Mouse (Mus musculus): ENCODE results near the gene Cd300a. TPM values are rescaled to one million over a fixed set of nuclear protein-coding genes. Genes with fewer than 3 reads are reported as not detected.
A peak's percentile ranks its signal among the peaks of the same experiment; 100 is the strongest.

Gene Cd300a
- polyA plus RNA-seq, 1 experiment from 2014 or later, result 1.5 TPM

GRCm38 (mm10) chr11:114863918-114864420 lies 25.9 kb upstream of the Cd300a start:
- Histone ChIP-seq H3K36me3 (ENCODE audit: insufficient read depth, low read length) (peaks cover 15% of the 10 kb centered on the region), H3K4me1 (replicated peaks; ENCODE audit: insufficient read depth, low read length) (peaks cover 28% of the 10 kb centered on the region), H3K27ac (no peak overlapping the region), H3K9me3 (replicated peaks; ENCODE audit: low read length) (no peaks in the 10 kb centered on the region), H3K4me3 (replicated peaks; ENCODE audit: low read depth, low read length) (no peak overlapping the region), H3K27me3 (ENCODE audit: insufficient read depth, low read length) (no peaks in the 10 kb centered on the region), H3K4me2 (ENCODE audit: low read length) (no peak overlapping the region), H3K9ac (ENCODE audit: low read depth, low read length) (no peak overlapping the region)
- DNase-seq (ENCODE audit: low spot score), result no peak
- no peak for ATAC-seq (replicated peaks; ENCODE audit: low FRiP score, low read depth)
- TF ChIP-seq CTCF (IDR thresholded peaks at IDR 0.05; ENCODE audit: low read depth), result no peak
- WGBS, result 91% methylated on average over 21 of the region's 21 CpGs

- Histone ChIP-seq H3K4me2 (ENCODE audit: low read length) (no peak overlapping the region), H3K27ac (peak overlapping the region; percentile 80), H3K4me3 (replicated peaks; ENCODE audit: low read depth, low read length) (no peak overlapping the region), H3K27me3 (ENCODE audit: insufficient read depth, low read length) (no peaks in the 10 kb centered on the region), H3K9ac (ENCODE audit: low read depth, low read length) (no peak overlapping the region), H3K36me3 (ENCODE audit: insufficient read depth, low read length) (peaks cover 29% of the 10 kb centered on the region), H3K4me1 (replicated peaks; ENCODE audit: insufficient read depth, low read length) (peaks cover 28% of the 10 kb centered on the region), H3K9me3 (replicated peaks; ENCODE audit: low read length) (no peaks in the 10 kb centered on the region)
- ATAC-seq (replicated peaks; ENCODE audit: low FRiP score, low read depth) (no peak), DNase-seq (ENCODE audit: low spot score) (no peak)
- WGBS, result 52% methylated on average over 5 of the region's 5 CpGs
- TF ChIP-seq CTCF (IDR thresholded peaks at IDR 0.05; ENCODE audit: low read depth), result no peak
Measured at GRCm38 (mm10) chr11:114865999-114866398, 23.8 kb upstream of the Cd300a start.

GRCm38 (mm10) chr11:114866486-114867360 lies 23.1 kb upstream of the Cd300a start:
- Histone ChIP-seq H3K4me2 (ENCODE audit: low read length) (peak overlapping the region; percentile 13; the same call in 1 of the 2 replicates), H3K27me3 (ENCODE audit: insufficient read depth, low read length) (no peaks in the 10 kb centered on the region), H3K4me3 (replicated peaks; ENCODE audit: low read depth, low read length) (no peak overlapping the region), H3K27ac (peak overlapping the region; percentile 80), H3K36me3 (ENCODE audit: insufficient read depth, low read length) (peaks cover 34% of the 10 kb centered on the region), H3K9ac (ENCODE audit: low read depth, low read length) (peak overlapping the region; percentile 43; the same call in 1 of the 2 replicates), H3K4me1 (replicated peaks; ENCODE audit: insufficient read depth, low read length) (peaks cover 28% of the 10 kb centered on the region), H3K9me3 (replicated peaks; ENCODE audit: low read length) (no peaks in the 10 kb centered on the region)
- WGBS, result 11% methylated on average over 10 of the region's 10 CpGs
- DNase-seq (ENCODE audit: low spot score) (peak; percentile 69), ATAC-seq (replicated peaks; ENCODE audit: low FRiP score, low read depth) (peak; percentile 40)
- TF ChIP-seq CTCF (IDR thresholded peaks at IDR 0.05; ENCODE audit: low read depth), result no peak

- ATAC-seq (replicated peaks; ENCODE audit: low FRiP score, low read depth) (peak; percentile 4; the same call in 1 of the 2 replicates), DNase-seq (ENCODE audit: low spot score) (no peak)
- Histone ChIP-seq H3K9me3 (replicated peaks; ENCODE audit: low read length) (no peaks in the 10 kb centered on the region), H3K4me1 (replicated peaks; ENCODE audit: insufficient read depth, low read length) (peaks cover 30% of the 10 kb centered on the region), H3K36me3 (ENCODE audit: insufficient read depth, low read length) (peaks cover 35% of the 10 kb centered on the region), H3K27me3 (ENCODE audit: insufficient read depth, low read length) (no peaks in the 10 kb centered on the region), H3K4me3 (replicated peaks; ENCODE audit: low read depth, low read length) (no peak overlapping the region), H3K4me2 (ENCODE audit: low read length) (peak overlapping the region; percentile 13; the same call in 1 of the 2 replicates), H3K27ac (peak overlapping the region; percentile 80), H3K9ac (ENCODE audit: low read depth, low read length) (peak overlapping the region; percentile 43; the same call in 1 of the 2 replicates)
- no peak for TF ChIP-seq CTCF (IDR thresholded peaks at IDR 0.05; ENCODE audit: low read depth)
- 32% methylated on average over 11 of the region's 11 CpGs for WGBS
Measured at GRCm38 (mm10) chr11:114867361-114868235, 22.2 kb upstream of the Cd300a start.

- H3K9me3 ChIP-seq (replicated peaks; ENCODE audit: low read length), result no peaks in the 10 kb centered on the region
- peaks cover 35% of the 10 kb centered on the region for H3K36me3 ChIP-seq (ENCODE audit: insufficient read depth, low read length)
- H3K9ac ChIP-seq (ENCODE audit: low read depth, low read length), result no peak overlapping the region
- peak; percentile 21; the same call in 1 of the 2 replicates for TF ChIP-seq CTCF (IDR thresholded peaks at IDR 0.05; ENCODE audit: low read depth)
- no peak overlapping the region for H3K4me3 ChIP-seq (replicated peaks; ENCODE audit: low read depth, low read length)
- H3K27me3 ChIP-seq (ENCODE audit: insufficient read depth, low read length), result no peaks in the 10 kb centered on the region
- DNase-seq (ENCODE audit: low spot score), result no peak
- ATAC-seq (replicated peaks; ENCODE audit: low FRiP score, low read depth), result no peak
- peaks cover 37% of the 10 kb centered on the region for H3K4me1 ChIP-seq (replicated peaks; ENCODE audit: insufficient read depth, low read length)
- peak overlapping the region; percentile 80; the same call in 1 of the 2 replicates for H3K27ac ChIP-seq
- WGBS, result 82% methylated on average over 12 of the region's 12 CpGs
- no peak overlapping the region for H3K4me2 ChIP-seq (ENCODE audit: low read length)
Measured at GRCm38 (mm10) chr11:114868280-114868679, 21.6 kb upstream of the Cd300a start.

- H3K4me1 ChIP-seq (replicated peaks; ENCODE audit: insufficient read depth, low read length), result peaks cover 51% of the 10 kb centered on the region
- no peaks in the 10 kb centered on the region for H3K9me3 ChIP-seq (replicated peaks; ENCODE audit: low read length)
- no peaks in the 10 kb centered on the region for H3K27me3 ChIP-seq (ENCODE audit: insufficient read depth, low read length)
- peak overlapping the region; percentile 11; the same call in 1 of the 2 replicates for H3K27ac ChIP-seq
- H3K4me3 ChIP-seq (replicated peaks; ENCODE audit: low read depth, low read length), result no peak overlapping the region
- WGBS, result 89% methylated on average over 1 of the region's 1 CpGs
- H3K4me2 ChIP-seq (ENCODE audit: low read length), result no peak overlapping the region
- H3K9ac ChIP-seq (ENCODE audit: low read depth, low read length), result no peak overlapping the region
- H3K36me3 ChIP-seq (ENCODE audit: insufficient read depth, low read length), result peaks cover 28% of the 10 kb centered on the region; the same call in 1 of the 2 replicates
- ATAC-seq (replicated peaks; ENCODE audit: low FRiP score, low read depth) (no peak), DNase-seq (ENCODE audit: low spot score) (no peak)
- TF ChIP-seq CTCF (IDR thresholded peaks at IDR 0.05; ENCODE audit: low read depth), result no peak
Measured at GRCm38 (mm10) chr11:114869787-114870186, 20.1 kb upstream of the Cd300a start.
